Mouse (Mus musculus) cortical plate, adult 2 months (tissue): ENCODE results near the gene Smagp.
A peak's percentile ranks its signal among the peaks of the same experiment; 100 is the strongest.

ENCODE experiments used
- CTCF ChIP-seq: fragments of 200-500 bp; IDR thresholded peaks from 2 replicates; pipeline ENCODE4 v1.5.1; 2011; ENCODE audit warnings: mild to moderate bottlenecking, control low read depth, low read length; ENCODE audit not compliant: insufficient read depth; ENCODE audit errors: extremely low read depth
- POLR2A ChIP-seq: fragments of 200-500 bp; IDR thresholded peaks from 2 replicates; pipeline ENCODE4 v1.6.1; 2011; ENCODE audit warnings: mild to moderate bottlenecking, low read length, control low read depth; ENCODE audit not compliant: insufficient read depth; ENCODE audit errors: extremely low read depth

DNA sequence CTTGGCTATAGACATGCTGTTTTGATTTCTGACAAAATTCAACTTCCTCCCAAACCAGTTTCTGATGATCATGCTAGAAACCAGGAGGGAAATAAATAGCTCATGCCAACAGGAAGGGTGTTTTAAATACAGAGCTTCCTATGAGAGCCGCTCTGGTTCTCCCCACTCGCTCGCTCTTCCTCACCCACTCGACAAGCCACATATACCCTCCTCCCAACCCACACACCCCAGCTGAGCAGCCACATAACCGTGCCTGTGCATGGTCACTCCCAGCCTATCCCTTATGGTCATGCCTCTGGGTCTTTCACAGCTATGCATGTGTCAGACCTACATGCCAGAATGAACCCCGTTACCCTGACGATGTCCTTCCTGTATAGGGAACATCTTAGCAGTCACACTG lies 14.6 kb downstream of the Smagp start:
- TF ChIP-seq CTCF, result no peak
- peak; percentile 54; the same call in 1 of the 2 replicates for TF ChIP-seq POLR2A
